Mouse (Mus musculus): ENCODE results near the gene Ggps1. TPM values are rescaled to one million over a fixed set of nuclear protein-coding genes. Genes with fewer than 3 reads are reported as not detected.

The Ggps1 gene
- 17.9 TPM for polyA plus RNA-seq (2014; fragmentation: Illumina TruSeq; extraction: RNeasy Lipid Tissue Mini Kit (QIAGEN cat#74804); ENCODE audit: low read depth, low replicate concordance)

DNA sequence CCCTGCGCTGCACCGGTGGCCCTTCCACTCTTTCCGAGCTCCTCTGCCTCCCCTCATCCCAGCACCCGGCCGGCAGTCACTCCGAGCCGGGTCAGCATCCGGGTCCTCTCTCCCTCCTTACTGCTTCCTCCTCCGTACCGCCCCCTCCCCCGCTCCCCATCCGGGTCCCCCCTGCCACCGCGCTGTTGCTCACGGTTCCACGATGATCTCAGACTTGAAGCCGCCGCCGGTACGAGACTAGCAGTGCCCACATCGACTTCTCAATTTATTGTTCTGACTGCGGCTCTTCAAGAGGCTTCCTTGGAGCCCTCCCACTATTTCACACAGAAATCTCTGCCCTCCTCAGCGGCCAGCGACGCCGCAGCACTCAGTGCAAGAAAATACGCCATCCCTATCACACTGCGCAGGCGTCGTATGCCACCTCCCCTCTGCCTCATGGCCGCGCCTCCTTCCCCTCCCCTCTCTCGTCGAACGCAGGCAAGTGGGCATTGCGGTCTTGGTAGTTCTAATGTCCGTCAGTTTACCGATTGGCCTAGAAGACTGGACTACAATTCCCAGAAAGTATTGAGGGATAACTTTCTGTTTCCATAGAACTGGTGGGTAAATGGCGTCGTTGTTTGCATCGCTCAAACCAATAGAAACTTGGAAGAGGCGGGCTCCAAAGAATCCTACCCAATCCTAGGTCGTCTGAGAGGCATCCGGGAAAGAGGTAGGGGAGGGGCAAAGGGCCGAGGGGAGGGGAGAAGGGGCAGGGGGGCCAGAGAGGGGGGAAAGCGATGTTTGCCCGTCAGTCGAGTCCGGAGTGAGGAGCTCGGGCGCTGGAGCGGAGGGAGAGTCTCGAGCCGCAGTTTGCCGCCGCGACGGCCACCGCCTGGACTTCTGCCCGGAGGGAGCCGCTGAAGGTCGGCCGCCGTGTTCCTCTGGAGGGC, at the start of gene Ggps1, which contains the start of gene Arid4b:
TSS of gene Ggps1 (minus strand) at position 476 of the 929 bp plus-strand sequence.
TSS of gene Arid4b (plus strand) at position 220 of the 929 bp plus-strand sequence.

GRCm38 (mm10) chr13:14039292-14039965, 23.9 kb downstream of the Ggps1 start, which contains the start of gene Tbce:
Gene Tbce, minus strand, starts transcription at chr13:14039638.

Other genes starting within 250 kb of the Ggps1 start
- 25.7 TPM for gene B3galnt2, start 109.0 kb downstream of the Ggps1 start, polyA plus RNA-seq (2014; fragmentation: Illumina TruSeq; extraction: RNeasy Lipid Tissue Mini Kit (QIAGEN cat#74804); ENCODE audit: low read depth, low replicate concordance)
- gene Tbce, start 23.9 kb downstream of the Ggps1 start, polyA plus RNA-seq (2014; fragmentation: Illumina TruSeq; extraction: RNeasy Lipid Tissue Mini Kit (QIAGEN cat#74804); ENCODE audit: low read depth, low replicate concordance), result 57.0 TPM
- 18.7 TPM for gene Arid4b, start 256 bp downstream of the Ggps1 start, polyA plus RNA-seq (2014; fragmentation: Illumina TruSeq; extraction: RNeasy Lipid Tissue Mini Kit (QIAGEN cat#74804); ENCODE audit: low read depth, low replicate concordance)